Mouse (Mus musculus): Measurements from ENCODE around the gene Hp. TPM values are rescaled to one million over a fixed set of nuclear protein-coding genes. Genes with fewer than 3 reads are reported as not detected.

Gene Hp
- polyA plus RNA-seq (2015; fragmentation: Nextera tagmentation; extraction: Ambion mirVana), result 62.6 and 90.4 TPM in 2 replicates

DNA sequence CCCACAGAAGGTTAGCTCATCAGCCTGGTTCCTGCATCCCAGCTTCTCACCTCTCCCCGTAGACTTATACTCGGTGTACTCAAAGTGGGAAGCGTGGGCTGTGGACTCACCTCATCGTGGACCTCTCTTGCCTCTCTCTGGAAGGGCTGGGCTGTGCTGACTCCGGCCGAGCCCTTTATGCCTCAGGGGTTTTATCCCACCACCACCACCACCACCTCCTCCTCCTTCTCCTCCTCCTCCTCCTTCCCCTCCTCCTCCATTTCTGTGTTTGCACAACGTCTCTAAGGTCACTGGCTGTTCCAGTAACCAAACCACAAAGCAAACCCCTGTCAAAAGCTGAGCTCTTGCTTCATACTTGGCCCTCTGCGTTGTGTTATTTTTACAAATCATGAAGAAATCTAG is at the start of gene Hp:
Gene Hp (minus strand): TSS at position 273 of the 402 bp plus-strand sequence.
- peak; percentile 45; the same call in 1 of the 2 replicates for ATAC-seq (ENCODE audit: low read depth)
- no peak within 1 kb of the TSS for H3K9ac ChIP-seq (ENCODE audit: low read length)
- H3K36me3 ChIP-seq (ENCODE audit: control insufficient read depth, insufficient read depth, low read length), result no peaks in the 10 kb centered on the region
- H3K4me3 ChIP-seq (ENCODE audit: low read length), result no peak within 1 kb of the TSS
- H3K4me2 ChIP-seq (ENCODE audit: low read depth, low read length), result no peak within 1 kb of the TSS
- H3K27me3 ChIP-seq (ENCODE audit: control insufficient read depth, insufficient read depth, low read depth, low read length), result no peaks in the 10 kb centered on the region
- H3K4me1 ChIP-seq (replicated peaks; ENCODE audit: control insufficient read depth, insufficient read depth, low read length), result no peaks in the 10 kb centered on the region
- no peaks in the 10 kb centered on the region for H3K9me3 ChIP-seq (ENCODE audit: control insufficient read depth, low read length)
- H3K27ac ChIP-seq (ENCODE audit: low read length), result peak within 1 kb of the TSS; percentile 30; the same call in 1 of the 2 replicates
- WGBS, result 50% methylated on average over 8 of the region's 8 CpGs

DNA sequence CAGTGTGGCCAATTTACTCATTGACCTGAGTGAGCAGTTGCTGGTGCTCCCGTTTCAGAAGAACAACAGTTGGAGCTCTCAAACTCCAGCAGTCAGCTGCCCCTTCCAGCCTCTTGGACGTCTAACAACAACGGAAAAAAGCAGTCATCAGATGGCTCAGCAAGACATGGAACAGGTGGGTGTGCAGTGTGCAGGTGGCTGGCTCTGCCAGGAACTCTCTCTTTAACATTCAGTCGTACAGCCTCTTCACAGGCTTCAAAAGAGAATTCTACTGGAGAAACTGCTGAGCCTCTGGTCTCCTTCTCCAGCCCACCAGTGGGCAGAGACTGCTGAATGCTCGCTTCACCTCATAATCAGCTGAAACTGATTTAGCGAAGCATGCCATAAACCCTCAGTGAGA is 49.7 kb upstream of the Hp start:
- Histone ChIP-seq H3K4me2 (ENCODE audit: low read depth, low read length) (no peak overlapping the region), H3K4me3 (ENCODE audit: low read length) (no peak overlapping the region), H3K4me1 (replicated peaks; ENCODE audit: control insufficient read depth, insufficient read depth, low read length) (no peaks in the 10 kb centered on the region), H3K9me3 (ENCODE audit: control insufficient read depth, low read length) (no peaks in the 10 kb centered on the region), H3K27ac (ENCODE audit: low read length) (no peak overlapping the region), H3K9ac (ENCODE audit: low read length) (no peak overlapping the region), H3K36me3 (ENCODE audit: control insufficient read depth, insufficient read depth, low read length) (no peaks in the 10 kb centered on the region), H3K27me3 (ENCODE audit: control insufficient read depth, insufficient read depth, low read depth, low read length) (no peaks in the 10 kb centered on the region)
- no peak for ATAC-seq (ENCODE audit: low read depth)
- WGBS, result 65% methylated on average over 6 of the region's 6 CpGs

- Histone ChIP-seq H3K27me3 (ENCODE audit: control insufficient read depth, insufficient read depth, low read depth, low read length) (no peaks in the 10 kb centered on the region), H3K27ac (ENCODE audit: low read length) (no peak overlapping the region), H3K9ac (ENCODE audit: low read length) (no peak overlapping the region), H3K36me3 (ENCODE audit: control insufficient read depth, insufficient read depth, low read length) (no peaks in the 10 kb centered on the region), H3K4me2 (ENCODE audit: low read depth, low read length) (no peak overlapping the region), H3K4me3 (ENCODE audit: low read length) (no peak overlapping the region), H3K4me1 (replicated peaks; ENCODE audit: control insufficient read depth, insufficient read depth, low read length) (no peaks in the 10 kb centered on the region), H3K9me3 (ENCODE audit: control insufficient read depth, low read length) (0 out of 2 replicates have a peak, but pooled peaks cover 4% of the 10 kb centered on the region)
- WGBS, result 79% methylated on average over 3 of the region's 3 CpGs
- ATAC-seq (ENCODE audit: low read depth), result no peak
These were observed 36.6 kb upstream of the Hp start for GRCm38 (mm10) chr8:109615569-109615968.

GRCm38 (mm10) chr8:109614243-109615210 is 35.6 kb upstream of the Hp start, which contains the start of gene Pkd1l3:
TSS of gene Pkd1l3 (plus strand) at chr8:109614517.
- Histone ChIP-seq H3K4me1 (replicated peaks; ENCODE audit: control insufficient read depth, insufficient read depth, low read length) (no peaks in the 10 kb centered on the region), H3K9ac (ENCODE audit: low read length) (no peak within 1 kb of the TSS), H3K27me3 (ENCODE audit: control insufficient read depth, insufficient read depth, low read depth, low read length) (no peaks in the 10 kb centered on the region), H3K36me3 (ENCODE audit: control insufficient read depth, insufficient read depth, low read length) (no peaks in the 10 kb centered on the region), H3K4me3 (ENCODE audit: low read length) (no peak within 1 kb of the TSS), H3K27ac (ENCODE audit: low read length) (no peak within 1 kb of the TSS), H3K9me3 (ENCODE audit: control insufficient read depth, low read length) (0 out of 2 replicates have a peak, but pooled peaks cover 2% of the 10 kb centered on the region), H3K4me2 (ENCODE audit: low read depth, low read length) (peak within 1 kb of the TSS; percentile 6; the same call in 1 of the 2 replicates)
- WGBS, result 50% methylated on average over 27 of the region's 27 CpGs
- ATAC-seq (ENCODE audit: low read depth), result no peak

DNA sequence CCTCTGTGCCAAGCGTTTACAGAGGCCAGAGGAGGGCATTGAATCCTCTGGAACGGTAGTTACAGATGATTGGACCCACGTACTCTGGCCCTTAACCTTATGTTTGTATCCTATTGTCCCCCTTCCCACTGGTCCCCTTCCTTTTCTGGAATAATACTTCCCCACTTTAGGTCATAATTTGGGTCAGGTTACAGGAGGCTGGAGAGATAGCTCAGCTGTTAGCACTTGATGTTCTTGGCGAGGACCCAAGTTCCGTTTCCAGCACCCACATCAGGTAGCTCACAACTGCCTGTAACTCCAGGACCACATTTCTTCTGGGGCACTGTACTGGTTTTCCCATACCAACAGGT is 30.2 kb upstream of the Hp start:
- Histone ChIP-seq H3K4me1 (replicated peaks; ENCODE audit: control insufficient read depth, insufficient read depth, low read length) (peaks cover 11% of the 10 kb centered on the region), H3K9me3 (ENCODE audit: control insufficient read depth, low read length) (no peaks in the 10 kb centered on the region), H3K27ac (ENCODE audit: low read length) (peak overlapping the region; percentile 97), H3K27me3 (ENCODE audit: control insufficient read depth, insufficient read depth, low read depth, low read length) (no peaks in the 10 kb centered on the region), H3K9ac (ENCODE audit: low read length) (peak overlapping the region; percentile 79), H3K36me3 (ENCODE audit: control insufficient read depth, insufficient read depth, low read length) (0 out of 2 replicates have a peak, but pooled peaks cover 3% of the 10 kb centered on the region), H3K4me3 (ENCODE audit: low read length) (peak overlapping the region; percentile 75), H3K4me2 (ENCODE audit: low read depth, low read length) (peak overlapping the region; percentile 96)
- no peak for ATAC-seq (ENCODE audit: low read depth)
- 10% methylated on average over 5 of the region's 5 CpGs for WGBS

- no peaks in the 10 kb centered on the region for H3K9me3 ChIP-seq (ENCODE audit: control insufficient read depth, low read length)
- H3K27ac ChIP-seq (ENCODE audit: low read length), result peak within 1 kb of the TSS; percentile 97
- H3K27me3 ChIP-seq (ENCODE audit: control insufficient read depth, insufficient read depth, low read depth, low read length), result no peaks in the 10 kb centered on the region
- H3K36me3 ChIP-seq (ENCODE audit: control insufficient read depth, insufficient read depth, low read length), result 0 out of 2 replicates have a peak, but pooled peaks cover 5% of the 10 kb centered on the region
- under 1% methylated on average over 42 of the region's 42 CpGs for WGBS
- peak within 1 kb of the TSS; percentile 96 for H3K4me2 ChIP-seq (ENCODE audit: low read depth, low read length)
- peaks cover 11% of the 10 kb centered on the region for H3K4me1 ChIP-seq (replicated peaks; ENCODE audit: control insufficient read depth, insufficient read depth, low read length)
- peak within 1 kb of the TSS; percentile 79 for H3K9ac ChIP-seq (ENCODE audit: low read length)
- peak within 1 kb of the TSS; percentile 75 for H3K4me3 ChIP-seq (ENCODE audit: low read length)
- ATAC-seq (ENCODE audit: low read depth), result peak; percentile 99
These were observed 29.5 kb upstream of the Hp start, which contains the start of gene Dhodh for GRCm38 (mm10) chr8:109608271-109609152. TSS of gene Dhodh (minus strand) at chr8:109608673.

GRCm38 (mm10) chr8:109607650-109608049 is 28.7 kb upstream of the Hp start:
- Histone ChIP-seq H3K4me3 (ENCODE audit: low read length) (peak overlapping the region; percentile 75), H3K9ac (ENCODE audit: low read length) (peak overlapping the region; percentile 79), H3K4me2 (ENCODE audit: low read depth, low read length) (peak overlapping the region; percentile 96), H3K4me1 (replicated peaks; ENCODE audit: control insufficient read depth, insufficient read depth, low read length) (peaks cover 11% of the 10 kb centered on the region), H3K9me3 (ENCODE audit: control insufficient read depth, low read length) (no peaks in the 10 kb centered on the region), H3K36me3 (ENCODE audit: control insufficient read depth, insufficient read depth, low read length) (0 out of 2 replicates have a peak, but pooled peaks cover 5% of the 10 kb centered on the region), H3K27me3 (ENCODE audit: control insufficient read depth, insufficient read depth, low read depth, low read length) (no peaks in the 10 kb centered on the region), H3K27ac (ENCODE audit: low read length) (peak overlapping the region; percentile 97)
- 4% methylated on average over 12 of the region's 12 CpGs for WGBS
- no peak for ATAC-seq (ENCODE audit: low read depth)

DNA sequence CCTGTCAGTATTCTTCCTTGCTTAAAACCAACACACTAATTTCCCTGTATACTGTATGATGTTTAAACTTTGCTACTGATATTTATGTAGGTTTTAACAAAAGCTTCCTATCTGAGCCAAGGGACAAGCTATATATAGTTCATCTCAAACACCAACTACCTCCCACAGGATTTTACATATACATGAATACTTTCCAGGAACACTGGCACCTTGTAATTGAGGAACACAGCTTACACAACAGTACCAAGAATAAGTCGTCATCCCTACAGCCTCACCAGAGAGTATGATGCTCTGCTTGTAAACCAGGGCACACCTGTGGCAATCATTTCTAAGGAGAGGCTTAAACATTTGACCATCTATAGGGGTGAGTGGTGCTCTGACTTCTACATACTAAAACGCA is 27.8 kb upstream of the Hp start:
- H3K4me1 ChIP-seq (replicated peaks; ENCODE audit: control insufficient read depth, insufficient read depth, low read length), result peaks cover 11% of the 10 kb centered on the region
- no peak overlapping the region for H3K27ac ChIP-seq (ENCODE audit: low read length)
- H3K9ac ChIP-seq (ENCODE audit: low read length), result no peak overlapping the region
- H3K4me3 ChIP-seq (ENCODE audit: low read length), result no peak overlapping the region
- no peak for ATAC-seq (ENCODE audit: low read depth)
- 63% methylated on average over 2 of the region's 2 CpGs for WGBS
- 0 out of 2 replicates have a peak, but pooled peaks cover 5% of the 10 kb centered on the region for H3K36me3 ChIP-seq (ENCODE audit: control insufficient read depth, insufficient read depth, low read length)
- no peak overlapping the region for H3K4me2 ChIP-seq (ENCODE audit: low read depth, low read length)
- H3K27me3 ChIP-seq (ENCODE audit: control insufficient read depth, insufficient read depth, low read depth, low read length), result no peaks in the 10 kb centered on the region
- no peaks in the 10 kb centered on the region for H3K9me3 ChIP-seq (ENCODE audit: control insufficient read depth, low read length)

Measured in lung, embryonic 16.5 days (tissue).